Mouse (Mus musculus) bone marrow macrophage, adult 2 months (primary cell): ENCODE data around the gene Slc26a10. TPM values are rescaled to one million over a fixed set of nuclear protein-coding genes. Genes with fewer than 3 reads are reported as not detected.

Source experiments
- H3K27ac ChIP-seq: 2 replicates; pipeline ENCODE4 v1.5.1; 2012; ENCODE audit warnings: low read depth, low read length; ENCODE audit not compliant: insufficient read depth
- H3K4me1 ChIP-seq: 2 replicates; pipeline ENCODE4 v1.6.1; 2012; ENCODE audit warnings: low read length; ENCODE audit not compliant: control insufficient read depth, insufficient read depth
- H3K4me3 ChIP-seq: 2 replicates; pipeline ENCODE4 v1.5.1; 2012; ENCODE audit warnings: mild to moderate bottlenecking, low read length, moderate library complexity; ENCODE audit not compliant: insufficient read depth
- CTCF ChIP-seq: IDR thresholded peaks from 2 replicates; pipeline ENCODE4 v1.5.1; 2012; ENCODE audit warnings: low read depth, mild to moderate bottlenecking, low read length, moderate library complexity
- POLR2A ChIP-seq: IDR thresholded peaks from 2 replicates; pipeline ENCODE4 v1.6.1; 2012; ENCODE audit warnings: mild to moderate bottlenecking, low read depth, low read length, borderline replicate concordance
- polyA plus RNA-seq: library from polyadenylated mRNA; stranded (reverse); fragments of >200 nt; gene quantifications from 2 replicates; pipeline ENCODE4 v1.2.4, GENCODE M21; 2012; ENCODE audit not compliant: missing spikeins, insufficient read depth, insufficient read length

Gene Slc26a10
- polyA plus RNA-seq: not detected in 2 replicates

DNA sequence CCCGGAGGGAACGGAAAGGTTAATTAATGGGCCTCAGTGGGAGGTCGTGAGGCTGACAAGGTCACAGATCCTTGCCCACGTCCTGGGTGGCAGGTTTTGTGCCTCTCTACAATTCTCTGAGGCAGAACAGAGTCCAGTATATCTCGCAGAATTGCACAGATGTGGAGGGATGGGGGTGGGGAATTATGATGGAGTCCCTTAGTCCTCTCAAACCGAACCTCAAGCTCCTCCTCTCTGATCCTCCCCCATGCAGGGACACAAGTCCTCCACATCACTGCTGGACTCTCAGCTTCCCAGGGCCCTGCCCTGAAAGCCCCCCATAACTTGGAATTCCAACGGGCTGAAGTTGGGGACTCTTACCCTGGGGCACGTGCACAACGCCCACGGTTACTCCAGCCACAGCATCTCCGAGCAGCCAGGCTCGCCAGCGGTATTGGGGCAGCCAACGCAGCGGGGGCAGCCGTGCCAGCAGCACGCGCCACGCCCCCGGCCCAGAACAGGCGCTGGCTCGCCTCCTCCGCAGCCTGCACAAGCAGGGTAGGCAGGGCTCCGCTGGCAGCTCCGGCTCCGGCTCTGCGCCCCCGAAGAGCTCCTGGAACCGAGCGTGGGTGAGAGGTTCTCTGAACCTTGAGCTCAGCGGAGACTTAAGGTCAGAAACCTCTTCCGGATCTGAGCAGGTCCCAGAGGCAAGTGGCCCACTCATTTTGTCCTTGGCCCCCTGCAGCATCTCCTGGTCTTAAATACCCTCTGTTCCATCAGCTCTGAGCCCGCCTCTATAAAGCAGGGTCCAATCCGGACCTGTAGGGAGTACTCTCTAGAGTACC lies at the start of gene Slc26a10:
Gene Slc26a10, minus strand, starts transcription at position 775 of the 824 bp plus-strand sequence.
- no peak within 1 kb of the TSS for H3K4me3 ChIP-seq
- H3K4me1 ChIP-seq: peaks cover 8% of the 10 kb centered on the region; the same call in 1 of the 2 replicates
- TF ChIP-seq POLR2A (no peak), CTCF (no peak)
- no peak within 1 kb of the TSS for H3K27ac ChIP-seq

DNA sequence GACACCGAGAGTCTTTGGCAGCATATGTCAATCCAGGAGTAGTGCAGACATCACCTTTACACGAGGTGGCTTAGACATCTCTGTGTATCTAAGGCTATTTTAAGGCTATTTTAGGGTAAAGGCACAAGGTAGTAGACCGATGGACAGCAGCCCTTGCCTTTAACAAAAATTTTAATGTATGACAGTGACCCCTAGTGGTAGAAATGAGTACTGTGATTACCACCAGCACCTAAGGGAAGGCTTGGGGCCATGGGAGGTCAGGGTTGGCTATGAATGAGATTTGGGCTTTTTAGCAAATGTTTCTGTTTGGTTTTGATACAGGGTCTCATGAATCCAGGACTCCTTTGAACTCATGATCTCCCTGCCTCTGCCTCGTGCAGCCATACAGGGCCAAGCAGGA lies 48.5 kb upstream of the Slc26a10 start:
- TF ChIP-seq POLR2A: no peak
- peak; percentile 25; the same call in 1 of the 2 replicates for TF ChIP-seq CTCF
- Histone ChIP-seq H3K27ac (no peak overlapping the region), H3K4me1 (peaks cover 16% of the 10 kb centered on the region), H3K4me3 (no peak overlapping the region)

DNA sequence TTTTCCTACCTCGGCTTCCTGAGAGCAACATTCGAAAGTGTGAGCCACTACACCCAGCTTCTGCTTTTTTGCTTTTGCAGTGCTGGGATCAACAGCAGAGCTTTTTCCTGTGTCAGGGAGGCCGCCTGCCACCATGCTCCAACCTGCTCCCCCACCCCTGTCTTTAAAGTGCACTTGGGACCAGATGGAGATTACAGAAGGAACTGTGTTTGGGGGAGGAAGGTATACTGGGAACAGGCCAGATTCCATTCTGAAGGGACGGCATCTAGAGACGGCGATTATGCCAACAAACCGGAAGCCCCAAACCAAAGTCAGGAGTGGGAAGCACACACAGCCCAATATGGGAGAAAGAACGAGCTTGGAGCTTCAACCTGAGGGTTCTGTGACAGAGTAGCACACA lies 46.7 kb upstream of the Slc26a10 start:
- Histone ChIP-seq H3K4me1 (peaks cover 16% of the 10 kb centered on the region), H3K4me3 (no peak overlapping the region), H3K27ac (no peak overlapping the region)
- TF ChIP-seq POLR2A: no peak
- TF ChIP-seq CTCF: no peak

DNA sequence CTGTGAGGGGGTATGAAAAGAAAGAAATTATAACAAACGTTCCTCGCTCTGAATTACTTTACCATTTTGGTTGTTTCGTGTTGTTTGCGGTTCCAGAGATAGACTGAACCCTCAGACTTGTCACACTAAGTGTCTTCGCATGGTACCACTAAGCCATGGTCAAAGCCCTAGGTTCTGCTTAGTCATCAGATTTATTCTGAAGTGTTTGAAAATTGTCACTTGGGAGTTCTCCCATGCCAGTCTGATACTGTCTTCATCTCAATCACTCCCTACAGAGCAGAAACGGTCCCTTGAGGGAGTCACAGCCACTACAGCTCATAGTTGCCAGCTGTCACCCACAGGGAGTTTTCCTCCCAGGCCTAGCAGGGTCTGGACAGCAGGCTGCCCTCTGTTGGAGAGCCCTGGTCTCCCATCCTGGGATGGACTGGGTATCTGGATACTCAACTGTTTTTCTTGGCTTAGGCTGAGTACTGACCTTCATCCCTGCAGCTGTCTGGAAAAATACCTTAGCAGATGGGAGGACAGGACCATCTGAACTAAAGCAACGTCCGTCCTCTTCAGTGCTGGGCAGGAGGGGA lies 46.0 kb upstream of the Slc26a10 start:
- peaks cover 16% of the 10 kb centered on the region for H3K4me1 ChIP-seq
- H3K4me3 ChIP-seq: no peak overlapping the region
- TF ChIP-seq POLR2A: no peak
- TF ChIP-seq CTCF: peak; percentile 25; the same call in 1 of the 2 replicates
- no peak overlapping the region for H3K27ac ChIP-seq

DNA sequence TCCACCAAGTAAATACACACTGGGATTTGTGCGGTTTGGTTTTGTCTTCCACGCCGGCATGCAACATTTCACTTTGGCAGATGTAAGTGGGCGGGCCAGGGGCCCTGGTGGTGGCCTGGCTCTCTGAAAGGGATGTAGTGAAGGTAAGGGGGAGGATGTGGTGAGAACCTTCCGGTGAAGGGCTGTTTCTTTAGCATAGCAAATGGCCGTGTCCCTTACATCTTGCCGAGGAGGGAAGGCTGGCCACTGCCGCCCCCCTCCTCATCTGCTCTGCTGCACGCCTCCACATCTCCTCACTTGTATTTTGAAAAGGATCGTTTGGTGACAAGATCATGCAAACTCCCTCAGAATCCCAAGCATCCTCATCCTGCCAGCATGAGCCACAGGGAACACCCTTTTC lies 45.3 kb upstream of the Slc26a10 start:
- H3K27ac ChIP-seq: no peak overlapping the region
- no peak for TF ChIP-seq CTCF
- TF ChIP-seq POLR2A: no peak
- peaks cover 16% of the 10 kb centered on the region for H3K4me1 ChIP-seq

DNA sequence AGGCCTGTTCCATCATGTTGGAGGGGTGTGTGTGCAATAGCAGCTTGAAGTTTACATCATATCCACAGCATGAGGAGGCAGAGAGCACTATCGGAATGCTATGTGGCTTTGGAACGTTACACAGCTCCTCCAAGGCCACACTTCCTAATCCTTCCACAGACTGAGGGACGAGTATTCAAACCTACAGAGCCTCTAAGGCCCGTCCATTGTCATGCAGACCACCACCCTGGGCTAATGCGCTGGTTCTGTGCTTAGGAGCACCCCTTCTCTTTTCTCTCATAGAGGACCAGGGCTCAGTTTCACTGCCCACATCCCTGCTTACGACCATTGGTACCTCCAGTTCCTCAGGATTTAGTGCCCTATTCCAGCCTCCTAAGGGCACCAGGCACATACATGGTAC lies 44.8 kb upstream of the Slc26a10 start:
- H3K4me1 ChIP-seq: peaks cover 16% of the 10 kb centered on the region
- no peak overlapping the region for H3K27ac ChIP-seq
- no peak overlapping the region for H3K4me3 ChIP-seq
- TF ChIP-seq POLR2A (no peak), CTCF (no peak)

More for the DNA sequence above, 45.3 kb upstream of the Slc26a10 start:
- no peak overlapping the region for H3K4me3 ChIP-seq

DNA sequence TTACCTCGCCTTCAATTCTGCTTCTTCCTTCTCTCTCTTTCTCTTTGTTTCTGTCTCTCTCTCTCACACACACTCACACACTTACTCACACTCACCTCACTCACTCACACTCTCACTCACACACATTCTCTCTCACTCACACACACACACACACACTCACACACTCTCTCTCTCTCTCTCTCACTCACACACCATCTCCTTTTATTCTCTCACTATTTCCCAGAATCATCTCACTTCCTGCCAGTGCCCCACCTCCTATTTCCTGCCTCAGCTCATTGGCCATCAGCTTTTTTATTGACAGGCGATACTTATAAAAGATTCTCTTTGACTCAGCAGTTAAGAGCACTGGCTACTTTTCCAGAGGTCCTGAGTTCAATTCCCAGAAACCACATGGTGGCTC lies 37.9 kb upstream of the Slc26a10 start:
- Histone ChIP-seq H3K27ac (no peak overlapping the region), H3K4me3 (no peak overlapping the region), H3K4me1 (no peaks in the 10 kb centered on the region)
- TF ChIP-seq CTCF (no peak), POLR2A (no peak)

DNA sequence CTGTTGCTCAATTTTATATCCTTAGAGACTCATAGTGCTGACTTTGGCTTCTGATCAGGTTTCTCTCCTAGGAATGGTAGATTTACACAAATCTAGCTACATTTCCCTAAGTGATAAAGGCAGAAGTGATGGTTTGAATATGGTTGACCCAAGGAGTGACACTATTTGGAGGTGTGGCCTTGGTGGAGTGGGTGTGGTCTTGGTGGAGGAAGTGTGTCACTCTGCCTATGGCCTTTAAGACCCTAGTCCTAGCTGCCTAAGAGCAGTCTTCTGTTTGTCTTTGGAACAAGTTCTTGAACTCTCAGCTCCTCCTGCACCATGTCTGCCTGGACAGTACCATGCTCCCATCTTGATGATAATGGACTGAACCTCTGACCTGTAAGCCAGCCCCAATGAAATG lies 36.7 kb upstream of the Slc26a10 start:
- TF ChIP-seq POLR2A (no peak), CTCF (no peak)

DNA sequence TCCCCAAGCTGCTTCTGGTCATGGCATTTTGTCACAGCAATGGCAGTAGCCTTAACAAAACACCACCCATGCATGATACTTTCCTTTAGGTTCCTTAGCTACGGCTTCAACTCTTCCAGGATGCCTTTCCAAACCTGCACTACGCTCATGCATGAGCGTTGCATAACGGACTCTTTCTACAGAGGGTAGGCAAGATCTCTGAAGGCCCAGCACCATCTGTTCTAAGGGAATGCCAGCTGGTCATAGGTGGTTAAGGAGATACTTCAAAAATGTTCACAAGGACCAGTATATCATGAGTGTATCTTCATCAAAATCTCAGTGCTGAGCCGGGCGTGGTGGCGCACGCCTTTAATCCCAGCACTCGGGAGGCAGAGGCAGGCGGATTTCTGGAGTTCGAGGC lies 36.0 kb upstream of the Slc26a10 start:
- no peak overlapping the region for H3K4me3 ChIP-seq
- H3K27ac ChIP-seq: no peak overlapping the region
- TF ChIP-seq POLR2A (no peak), CTCF (no peak)
- H3K4me1 ChIP-seq: peaks cover 3% of the 10 kb centered on the region; the same call in 1 of the 2 replicates

More for the DNA sequence above, 36.7 kb upstream of the Slc26a10 start:
- Histone ChIP-seq H3K27ac (no peak overlapping the region), H3K4me1 (no peaks in the 10 kb centered on the region), H3K4me3 (no peak overlapping the region)

DNA sequence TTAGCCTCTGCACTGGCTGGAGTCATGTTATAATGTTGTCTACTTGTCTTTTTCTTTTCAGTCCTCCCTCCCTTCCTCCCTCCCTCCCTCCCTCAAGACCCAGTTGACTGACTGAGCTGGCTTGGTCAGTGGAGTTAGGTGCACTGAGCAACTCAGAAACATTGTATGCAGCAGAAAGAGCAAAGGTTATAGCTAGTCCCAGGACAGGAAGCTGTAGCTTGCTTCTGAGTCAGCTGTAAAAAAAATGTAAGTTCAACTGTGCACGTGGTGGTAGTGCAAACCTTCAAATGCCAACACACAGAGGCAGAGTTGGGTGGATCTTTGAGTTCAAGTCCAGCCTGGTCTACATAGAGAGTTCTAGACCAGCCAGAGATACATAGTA lies 34.0 kb upstream of the Slc26a10 start:
- TF ChIP-seq CTCF (no peak), POLR2A (no peak)
- no peak overlapping the region for H3K4me3 ChIP-seq
- peaks cover 11% of the 10 kb centered on the region for H3K4me1 ChIP-seq
- no peak overlapping the region for H3K27ac ChIP-seq
